Mouse (Mus musculus) left cerebral cortex, adult 9 months (tissue): ENCODE measurements around the gene Olfr314.
"Not testable (repeated sequence)": the region's sequence is repeated elsewhere in the genome, so short reads cannot be mapped to it uniquely, and the experiment has no call there.

Experiments used
- DNase-seq, 2 experiments: peaks; one replicate each; pipeline ENCODE4 v3.0.0; 2022; ENCODE audit warnings: low spot score in 2 of 2

The Olfr314 gene

GRCm38 (mm10) chr11:58782480-58783089 is at the start of gene Olfr314:
TSS of gene Olfr314 (plus strand) at chr11:58782952.
- DNase-seq: no peak

GRCm38 (mm10) chr11:58733372-58733771 is 49.4 kb upstream of the Olfr314 start:
- DNase-seq: peak in 1 of 2 experiments; percentile 26

DNA sequence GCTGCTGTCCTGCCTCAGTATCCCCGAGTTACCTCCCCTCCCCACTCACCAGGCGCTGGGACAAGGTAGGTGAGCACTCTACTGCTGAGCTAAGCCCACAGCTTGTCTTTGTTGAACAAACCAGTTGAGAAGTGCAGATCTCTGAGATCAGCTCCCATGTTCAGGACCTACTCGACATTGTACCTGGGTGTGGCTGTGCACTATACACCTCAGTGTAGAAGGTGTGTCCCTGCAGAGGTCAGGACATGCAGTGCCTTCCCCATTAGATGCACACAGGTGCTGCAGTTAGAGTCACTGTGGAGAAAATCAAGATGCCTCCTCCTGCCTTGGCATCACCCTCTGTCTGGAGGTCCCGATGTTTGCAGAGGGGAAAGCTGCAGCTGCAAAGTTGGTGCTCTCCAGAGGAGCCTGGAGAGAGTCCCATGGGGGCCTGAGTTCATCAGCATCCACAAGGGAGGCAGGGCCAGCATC is 43.9 kb upstream of the Olfr314 start, which contains the start of gene Olfr317:
TSS of gene Olfr317 (minus strand) at position 421 of the 471 bp plus-strand sequence.
- DNase-seq: no peak

- DNase-seq: peak; percentile 32 to 72
Measured at GRCm38 (mm10) chr11:58751096-58751495, 31.7 kb upstream of the Olfr314 start.

- no peak for DNase-seq
Measured at GRCm38 (mm10) chr11:58752434-58752833, 30.3 kb upstream of the Olfr314 start, which contains the start of gene Olfr316. TSS of gene Olfr316 (plus strand) at chr11:58752734.

- DNase-seq: no peak
Measured at GRCm38 (mm10) chr11:58772888-58773287, 9.9 kb upstream of the Olfr314 start, which contains the start of gene Olfr315. TSS of gene Olfr315 (plus strand) at chr11:58773188.

GRCm38 (mm10) chr11:58784182-58784581 is 1.4 kb downstream of the Olfr314 start:
- no peak for DNase-seq

- DNase-seq: no peak
Measured at GRCm38 (mm10) chr11:58787651-58788050, 4.9 kb downstream of the Olfr314 start.

DNA sequence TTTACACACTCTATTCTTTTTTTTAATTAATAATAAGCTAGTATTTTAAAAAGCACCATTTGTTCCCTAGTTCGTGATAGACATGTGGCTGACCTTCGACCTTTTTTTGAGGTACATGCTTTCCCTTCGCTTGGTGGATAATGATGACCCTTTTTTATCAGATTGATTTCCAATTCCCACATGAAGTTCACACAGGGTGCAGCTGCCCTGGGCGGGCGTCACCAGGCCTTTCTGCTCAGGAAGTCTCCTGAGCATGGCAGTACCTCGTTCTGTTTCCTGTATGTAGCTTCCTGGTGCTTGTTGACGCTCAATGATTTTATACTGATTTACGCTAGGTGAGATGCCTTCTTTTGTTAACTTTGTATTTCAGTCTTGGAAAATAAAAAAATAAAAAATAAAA is 5.6 kb downstream of the Olfr314 start:
- no peak for DNase-seq

GRCm38 (mm10) chr11:58789532-58789931 is 6.8 kb downstream of the Olfr314 start:
- no peak for DNase-seq

DNA sequence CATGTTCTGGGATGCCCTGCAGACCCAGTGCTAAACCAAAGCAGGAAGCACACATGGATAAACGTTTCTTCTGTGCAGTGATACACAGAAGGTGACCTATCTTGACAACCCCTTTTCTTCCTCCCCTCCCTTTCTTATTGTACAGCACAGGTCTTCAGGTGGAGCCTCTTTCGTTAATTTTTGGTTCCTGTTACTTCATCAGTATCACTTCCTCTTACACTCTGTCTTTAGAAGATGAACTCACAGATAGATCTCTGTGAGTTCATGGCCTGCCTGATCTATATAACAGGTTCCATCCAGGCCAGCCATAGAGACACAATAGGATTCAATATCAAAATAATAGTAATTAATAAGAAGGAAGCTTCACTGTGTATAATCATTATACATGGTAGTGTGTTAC is 7.3 kb downstream of the Olfr314 start:
- no peak for DNase-seq

DNA sequence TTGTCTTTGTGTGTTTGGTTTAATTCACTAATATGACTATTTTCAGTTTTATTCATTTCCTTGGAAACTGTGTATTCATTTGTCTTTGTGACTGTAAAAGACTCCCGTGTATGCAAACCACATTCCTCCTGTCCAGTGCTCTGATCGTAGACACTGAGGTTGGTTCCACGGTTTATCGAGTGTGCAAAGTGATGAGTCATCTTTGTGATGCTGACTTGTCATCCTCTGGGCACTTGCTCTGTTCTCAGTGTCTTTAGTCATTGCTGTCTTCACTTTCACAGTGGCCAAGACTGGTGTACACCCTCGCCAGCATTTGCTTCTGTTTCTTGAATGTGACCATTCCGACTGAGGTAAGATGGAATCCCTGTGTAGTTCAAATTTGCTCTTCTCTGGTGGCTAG is 7.9 kb downstream of the Olfr314 start:
- DNase-seq: no peak

- DNase-seq: no peak
Measured at GRCm38 (mm10) chr11:58795856-58796255, 13.1 kb downstream of the Olfr314 start.

- DNase-seq: peak; percentile 42 to 81
Measured at GRCm38 (mm10) chr11:58796850-58797249, 14.1 kb downstream of the Olfr314 start.

DNA sequence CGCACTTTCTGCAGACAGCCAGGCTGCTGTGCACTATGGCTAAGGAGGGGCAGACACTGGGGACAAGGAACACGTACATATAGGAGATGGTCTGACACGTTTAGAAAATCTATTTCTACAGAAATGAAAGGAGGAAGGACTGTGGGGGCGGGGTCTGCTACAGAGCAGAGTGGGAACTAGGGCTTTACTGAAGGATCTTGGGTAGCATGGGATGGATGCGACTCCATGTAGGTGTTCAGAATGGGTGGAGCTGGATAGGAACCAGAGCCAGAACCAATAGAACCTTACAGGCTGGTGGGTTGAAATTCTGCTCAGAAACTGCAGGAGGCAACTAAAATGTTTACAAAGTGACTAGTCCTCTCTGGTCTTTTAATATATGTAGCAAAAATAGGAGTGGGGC is 17.0 kb downstream of the Olfr314 start:
- peak in 1 of 2 experiments; percentile 45 for DNase-seq

DNA sequence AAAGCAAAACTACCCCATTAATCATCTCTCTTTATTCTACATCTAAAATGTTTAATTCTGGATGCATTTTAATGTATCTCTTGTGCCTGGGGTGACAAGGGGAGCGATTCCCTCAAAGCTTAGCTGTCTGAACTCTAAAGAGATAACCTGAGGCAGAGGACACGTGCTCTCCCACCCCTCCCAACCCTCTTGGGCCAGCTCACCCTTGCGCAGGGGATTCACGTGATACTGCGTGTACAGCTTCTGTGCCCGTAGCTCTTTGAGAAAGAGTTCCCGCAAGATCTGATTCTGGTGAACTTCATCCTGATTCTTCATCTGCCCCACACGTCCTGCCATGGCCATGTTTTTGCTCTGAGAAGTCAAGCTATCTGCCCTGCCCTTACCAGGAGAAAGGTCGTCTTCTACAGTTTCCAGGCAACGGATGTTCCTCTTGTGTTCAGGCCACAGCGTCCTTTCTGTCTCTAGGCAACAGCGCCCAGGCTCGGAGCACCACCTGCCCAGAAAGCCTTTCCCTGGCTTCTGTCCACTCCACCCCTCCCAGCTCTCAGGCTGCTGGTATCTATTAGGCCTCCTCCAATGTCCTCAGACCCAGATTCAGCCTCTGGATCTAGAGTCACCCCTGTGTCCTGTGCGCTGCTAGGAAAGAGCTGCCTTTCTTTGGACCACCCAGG is 18.9 kb downstream of the Olfr314 start, which contains the start of gene Fam183b:
TSS of gene Fam183b (minus strand) at position 403 of the 671 bp plus-strand sequence.
- peak in 1 of 2 experiments; percentile 11 for DNase-seq

GRCm38 (mm10) chr11:58803871-58804270 is 21.1 kb downstream of the Olfr314 start:
- DNase-seq: no peak

DNA sequence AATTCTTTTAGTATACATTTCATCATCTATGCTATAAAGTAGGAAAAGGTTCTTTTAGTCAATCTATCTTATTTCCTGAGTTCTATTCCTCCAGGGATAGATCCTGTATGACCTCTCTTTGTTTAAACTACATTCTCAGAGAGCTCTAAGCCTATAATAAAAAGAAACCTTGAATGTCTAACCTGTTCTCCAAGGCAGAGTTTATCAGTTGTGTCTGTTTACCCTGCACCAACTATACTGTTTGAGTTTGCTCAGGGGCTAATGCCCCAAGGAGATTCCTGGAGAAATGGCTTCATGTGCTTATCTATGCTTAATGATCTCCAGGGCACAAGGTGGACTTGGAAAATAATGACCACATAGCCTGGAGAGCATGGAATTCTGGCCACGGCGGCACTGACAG is 21.6 kb downstream of the Olfr314 start:
- DNase-seq: no peak

DNA sequence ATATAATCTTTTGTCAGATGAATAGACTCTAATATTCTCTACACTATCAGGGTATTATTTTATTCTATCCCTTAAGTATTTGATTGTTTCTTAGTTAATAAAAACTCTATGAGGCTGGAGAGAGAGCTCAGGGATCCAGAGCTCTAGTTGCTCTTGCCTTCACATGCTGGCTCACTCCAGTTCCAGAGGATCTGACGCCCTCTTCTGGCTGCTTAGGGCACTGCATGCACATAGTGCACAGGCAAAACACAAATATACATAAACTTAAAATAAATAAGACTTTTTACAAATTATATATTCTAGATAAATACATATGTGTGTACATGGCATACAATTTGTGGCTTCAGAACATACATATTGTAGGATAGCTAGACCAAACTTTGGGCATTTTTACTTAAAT is 29.2 kb downstream of the Olfr314 start:
- DNase-seq: no peak

GRCm38 (mm10) chr11:58814700-58815099 is 31.9 kb downstream of the Olfr314 start, which contains the start of gene Olfr313:
TSS of gene Olfr313 (plus strand) at chr11:58815000.
- not testable (repeated sequence) for DNase-seq

GRCm38 (mm10) chr11:58815676-58816075 is 32.9 kb downstream of the Olfr314 start:
- no peak for DNase-seq

DNA sequence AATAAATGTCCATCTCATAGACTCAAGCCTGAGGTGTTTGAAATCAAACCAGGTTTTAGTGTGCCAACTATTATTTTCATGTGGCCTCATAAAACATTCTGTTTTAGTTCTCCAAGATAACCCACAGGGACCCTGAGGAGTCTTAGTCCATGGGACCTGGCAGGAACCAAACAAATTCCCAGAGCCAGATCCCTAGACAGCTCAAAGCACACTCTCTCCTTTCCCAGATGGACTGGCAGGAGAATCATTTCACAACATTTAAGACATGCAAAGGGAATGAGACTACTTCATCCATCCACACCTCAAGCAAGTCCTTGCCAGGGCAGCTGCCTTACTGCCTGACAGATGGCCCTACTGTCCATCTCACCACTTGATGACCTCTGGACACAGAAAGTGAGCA is 46.2 kb downstream of the Olfr314 start, which contains the start of gene Olfr312:
TSS of gene Olfr312 (plus strand) at position 301 of the 400 bp plus-strand sequence.
- DNase-seq: not testable (repeated sequence)

- no peak for DNase-seq
Measured at GRCm38 (mm10) chr11:58829764-58830163, 47.0 kb downstream of the Olfr314 start.
